In the genomic region with DNA sequence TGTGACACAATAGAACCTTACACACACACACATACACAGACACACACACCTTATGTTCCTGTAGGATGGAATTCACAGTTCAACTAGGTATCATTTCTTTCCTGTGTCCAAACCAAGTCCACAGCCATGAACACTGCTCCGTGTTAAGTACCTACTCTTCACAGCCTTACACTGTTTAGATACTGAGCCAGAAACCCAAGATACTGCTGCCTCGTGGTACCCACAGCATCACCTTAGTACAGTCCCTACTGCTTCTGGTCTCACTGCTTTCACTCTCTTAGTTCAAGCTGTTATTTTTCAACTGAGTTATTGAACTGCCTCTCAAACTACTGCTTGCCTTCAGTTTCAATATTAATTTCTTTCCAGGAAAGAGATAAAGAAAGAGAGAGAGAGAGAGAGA, we compare ENCODE assay signal across 35 mouse cellular contexts. TPM values are rescaled to one million over a fixed set of nuclear protein-coding genes. Genes with fewer than 3 reads are reported as not detected.
"Had no signal": no experiment of that assay in that cellular context is flagged by ENCODE, and none has a peak within 500 bp of the region (broad histone marks: within the 10 kb centered on the region; RNA-seq: fewer than 3 reads in every experiment).

No protein-coding gene starts in this region.

- H3K4me1 ChIP-seq: heart, embryonic 10.5 days; heart, embryonic 12.5 days; hindbrain, embryonic 10.5 days; hindbrain, embryonic 12.5 days; intestine, embryonic 15.5 days; limb, embryonic 15.5 days; liver, embryonic 12.5 days had no signal

- DNase-seq: gastrocnemius, adult 2 months; gastrocnemius, postnatal 10 days; gastrocnemius, postnatal 25 days; heart, adult 18-20 months; heart, postnatal 10 days; heart, postnatal 4 days; kidney, adult 18-20 months; kidney, adult 8-10 months; kidney, postnatal 10 days; kidney, postnatal 25 days; kidney, postnatal 4 days; left cerebral cortex, postnatal 4 days had no signal

- H3K27me3 ChIP-seq: heart, embryonic 12.5 days; intestine, embryonic 15.5 days; limb, embryonic 15.5 days; liver, embryonic 12.5 days had no signal

- H3K9me3 ChIP-seq: heart, embryonic 10.5 days; heart, embryonic 12.5 days; hindbrain, embryonic 10.5 days; hindbrain, embryonic 12.5 days; intestine, embryonic 15.5 days; limb, embryonic 13.5 days; limb, embryonic 15.5 days; liver, embryonic 12.5 days had no signal

- H3K4me2 ChIP-seq: heart, embryonic 12.5 days; hindbrain, embryonic 12.5 days; hindbrain, embryonic 14.5 days; intestine, embryonic 15.5 days; limb, embryonic 13.5 days; limb, embryonic 15.5 days; liver, embryonic 12.5 days had no signal

- H3K9ac ChIP-seq: heart, embryonic 12.5 days; hindbrain, embryonic 12.5 days; hindbrain, embryonic 14.5 days; intestine, embryonic 15.5 days; limb, embryonic 13.5 days; limb, embryonic 15.5 days; liver, embryonic 12.5 days; liver, embryonic 14.5 days had no signal

- H3K36me3 ChIP-seq: heart, embryonic 10.5 days; heart, embryonic 12.5 days; hindbrain, embryonic 10.5 days; hindbrain, embryonic 12.5 days; intestine, embryonic 15.5 days; limb, embryonic 13.5 days; limb, embryonic 15.5 days; liver, embryonic 12.5 days had no signal

- H3K27ac ChIP-seq: gastrocnemius, adult 2 months; heart, embryonic 10.5 days; hindbrain, embryonic 10.5 days; hindbrain, embryonic 12.5 days; hindbrain, embryonic 14.5 days; intestine, embryonic 15.5 days; layer of hippocampus, adult 2 months; left cerebral cortex, adult 2 months; limb, embryonic 13.5 days; limb, embryonic 15.5 days; liver, embryonic 12.5 days; liver, embryonic 14.5 days had no signal

- H3K4me3 ChIP-seq: gastrocnemius, adult 2 months; heart, embryonic 10.5 days; heart, embryonic 12.5 days; hindbrain, embryonic 10.5 days; hindbrain, embryonic 12.5 days; intestine, embryonic 15.5 days; layer of hippocampus, adult 2 months; left cerebral cortex, adult 2 months; limb, embryonic 13.5 days; limb, embryonic 15.5 days; liver, embryonic 12.5 days had no signal

RNA-seq across cellular contexts. Expression of a gene that starts 20.2 kb away (rescaled TPM):
- total RNA-seq: gastrocnemius, adult 2 months; gastrocnemius, postnatal 25 days; granulocyte monocyte progenitor cell, adult 5-6 weeks; heart, adult 18-20 months; heart, adult 8-10 months; heart, postnatal 10 days; heart, postnatal 25 days; heart, postnatal 4 days; layer of hippocampus, adult 2 months; layer of hippocampus, postnatal 10 days; layer of hippocampus, postnatal 25 days; left cerebral cortex, postnatal 25 days; liver, adult 2 months had no signal
- polyA plus RNA-seq: heart, embryonic 12.5 days; heart, embryonic 14.5 days; heart, embryonic 16.5 days; hindbrain, embryonic 10.5 days; hindbrain, embryonic 12.5 days; hindbrain, embryonic 14.5 days; kidney, embryonic 14.5 days; kidney, embryonic 16.5 days; limb, embryonic 15.5 days; liver, adult 2 months had no signal
